Mouse (Mus musculus) midbrain, embryonic 16.5 days (tissue): Measurements from ENCODE around the gene H2-Q6. TPM values are rescaled to one million over a fixed set of nuclear protein-coding genes. Genes with fewer than 3 reads are reported as not detected.
"Not testable (repeated sequence)": the region's sequence is repeated elsewhere in the genome, so short reads cannot be mapped to it uniquely, and the experiment has no call there.

ENCODE experiments used
- ATAC-seq: fragments of 200-750 bp; cut with Nextera tagmentation; 2 replicates; pipeline ENCODE4 v1.8.0; 2017; ENCODE audit warnings: moderate TSS enrichment
- H3K27ac ChIP-seq: fragments of 300-500 bp; sonication (generic); 2 replicates; pipeline ENCODE4 v1.5.1; 2014; ENCODE audit warnings: mild to moderate bottlenecking, low read length, mixed read lengths
- H3K27me3 ChIP-seq: fragments of 300-500 bp; sonication (generic); 2 replicates; pipeline ENCODE4 v1.6.1; 2014; ENCODE audit warnings: low read depth, low read length, mixed read lengths; ENCODE audit not compliant: control insufficient read depth, insufficient read depth
- H3K36me3 ChIP-seq: fragments of 300-500 bp; sonication (generic); 2 replicates; pipeline ENCODE4 v1.6.1; 2014; ENCODE audit warnings: mild to moderate bottlenecking, low read length, moderate library complexity, mixed read lengths; ENCODE audit not compliant: control insufficient read depth, insufficient read depth
- H3K4me1 ChIP-seq: fragments of 300-500 bp; sonication (generic); 2 replicates; pipeline ENCODE4 v1.6.1; 2014; ENCODE audit warnings: mild to moderate bottlenecking, low read length, mixed read lengths; ENCODE audit not compliant: control insufficient read depth, insufficient read depth
- H3K4me2 ChIP-seq: fragments of 300-500 bp; sonication (generic); 2 replicates; pipeline ENCODE4 v1.6.1; 2014; ENCODE audit warnings: mild to moderate bottlenecking, low read length, mixed read lengths
- H3K4me3 ChIP-seq: fragments of 300-500 bp; sonication (generic); 2 replicates; pipeline ENCODE4 v1.5.1; 2014; ENCODE audit warnings: low read depth, mild to moderate bottlenecking, low read length, moderate library complexity, mixed read lengths
- H3K9ac ChIP-seq: fragments of 300-500 bp; sonication (generic); 2 replicates; pipeline ENCODE4 v1.6.1; 2014; ENCODE audit warnings: low read depth, low read length, mixed read lengths
- H3K9me3 ChIP-seq: fragments of 300-500 bp; sonication (generic); replicated peaks from 2 replicates; pipeline ENCODE4 v1.6.1; 2014; ENCODE audit warnings: mild to moderate bottlenecking, low read length, mixed read lengths; ENCODE audit not compliant: control insufficient read depth, poor library complexity, severe bottlenecking
- WGBS: fragments of 180-500 bp; shearing (Covaris S2); extraction: QIAGEN DNeasy Blood & Tissue Kit; methylation state at CpG from one replicate; pipeline ENCODE4 v1.1.7; 2014; 5-methylcytosine and 5-hydroxymethylcytosine counted together
- polyA plus RNA-seq: library from polyadenylated mRNA; unstranded; fragments of >200 nt; fragmentation: Nextera tagmentation; extraction: Ambion mirVana; gene quantifications from 2 replicates; pipeline ENCODE4 v1.2.1, GENCODE M21; 2015

H2-Q6 gene
- polyA plus RNA-seq, 1 experiment from 2014 or later = 1.3 TPM

DNA sequence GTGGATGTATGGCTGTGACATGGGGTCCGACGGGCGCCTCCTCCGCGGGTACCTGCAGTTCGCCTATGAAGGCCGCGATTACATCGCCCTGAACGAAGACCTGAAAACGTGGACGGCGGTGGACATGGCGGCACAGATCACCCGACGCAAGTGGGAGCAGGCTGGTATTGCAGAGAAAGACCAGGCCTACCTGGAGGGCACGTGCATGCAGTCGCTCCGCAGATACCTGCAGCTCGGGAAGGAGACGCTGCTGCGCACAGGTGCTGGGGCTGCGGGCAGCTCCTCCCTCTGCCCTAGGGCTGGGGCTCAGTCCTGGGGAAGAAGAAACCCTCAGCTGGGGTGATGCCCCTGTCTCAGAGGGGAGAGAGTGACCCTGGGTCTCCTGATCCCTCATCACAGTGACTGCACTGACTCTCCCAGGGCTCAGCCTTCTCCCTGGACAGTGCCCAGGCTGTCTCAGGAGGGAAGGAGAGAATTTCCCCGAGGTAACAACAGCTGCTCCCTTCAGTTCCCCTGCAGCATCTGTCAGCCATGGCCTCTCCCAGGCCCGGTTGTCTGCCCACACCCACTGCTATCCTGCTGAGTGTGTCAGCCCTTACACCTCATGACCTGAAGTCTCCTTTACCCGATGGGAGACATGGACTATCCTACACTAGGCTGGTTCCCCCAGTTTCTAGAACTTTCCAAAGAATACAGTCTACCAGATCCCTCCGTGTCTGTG lies 15.4 kb downstream of the H2-Q6 start:
- H3K9me3 ChIP-seq, H3K9ac ChIP-seq, H3K27me3 ChIP-seq, H3K4me3 ChIP-seq, ATAC-seq, H3K27ac ChIP-seq, H3K36me3 ChIP-seq, H3K4me1 ChIP-seq: not testable (repeated sequence)
- 50% methylated on average over 25 of the region's 27 CpGs for whole genome bisulfite sequencing
- H3K4me2 ChIP-seq = 0 out of 2 replicates have a peak overlapping the region, but pooled peaks have one; percentile 16

DNA sequence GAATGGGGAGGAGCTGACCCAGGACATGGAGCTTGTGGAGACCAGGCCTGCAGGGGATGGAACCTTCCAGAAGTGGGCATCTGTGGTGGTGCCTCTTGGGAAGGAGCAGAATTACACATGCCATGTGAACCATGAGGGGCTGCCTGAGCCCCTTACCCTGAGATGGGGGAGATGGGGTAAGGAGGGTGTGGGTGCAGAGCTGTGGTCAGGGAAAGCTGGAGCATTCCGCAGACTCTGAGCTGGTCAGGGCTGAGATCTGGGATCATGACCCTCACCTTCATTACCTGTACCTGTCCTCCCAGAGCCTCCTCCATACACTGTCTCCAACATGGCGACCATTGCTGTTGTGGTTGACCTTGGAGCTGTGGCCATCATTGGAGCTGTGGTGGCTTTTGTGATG lies 17.7 kb downstream of the H2-Q6 start:
- H3K4me2 ChIP-seq, H3K27me3 ChIP-seq, H3K9ac ChIP-seq, H3K4me3 ChIP-seq, ATAC-seq, H3K9me3 ChIP-seq, H3K27ac ChIP-seq, H3K4me1 ChIP-seq, H3K36me3 ChIP-seq: not testable (repeated sequence)
- 90% methylated on average over 2 of the region's 2 CpGs for WGBS

DNA sequence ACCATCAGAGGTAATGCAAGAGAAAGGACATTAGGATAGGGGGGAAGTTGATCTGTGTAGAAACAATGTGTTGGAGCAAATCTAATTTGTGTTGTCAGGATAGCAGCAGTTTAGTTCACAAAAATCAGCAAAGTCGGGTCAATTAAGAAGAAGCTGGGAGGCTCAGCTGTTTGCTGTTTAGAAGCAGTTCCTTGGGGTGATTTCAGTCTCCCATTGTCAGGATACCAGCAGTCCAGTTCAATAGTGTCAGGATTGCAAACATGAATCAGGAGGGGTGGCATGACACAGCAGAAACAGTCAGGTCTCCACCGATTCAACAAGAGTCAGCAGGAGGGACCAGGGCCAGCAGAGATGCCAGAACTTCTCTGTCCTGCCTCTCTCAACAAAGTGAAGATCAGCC lies 19.9 kb downstream of the H2-Q6 start:
- H3K36me3 ChIP-seq, H3K27ac ChIP-seq, H3K4me2 ChIP-seq, H3K27me3 ChIP-seq, H3K9me3 ChIP-seq, H3K4me3 ChIP-seq, H3K9ac ChIP-seq, ATAC-seq, H3K4me1 ChIP-seq: not testable (repeated sequence)
- 96% methylated on average over 2 of the region's 2 CpGs for WGBS

DNA sequence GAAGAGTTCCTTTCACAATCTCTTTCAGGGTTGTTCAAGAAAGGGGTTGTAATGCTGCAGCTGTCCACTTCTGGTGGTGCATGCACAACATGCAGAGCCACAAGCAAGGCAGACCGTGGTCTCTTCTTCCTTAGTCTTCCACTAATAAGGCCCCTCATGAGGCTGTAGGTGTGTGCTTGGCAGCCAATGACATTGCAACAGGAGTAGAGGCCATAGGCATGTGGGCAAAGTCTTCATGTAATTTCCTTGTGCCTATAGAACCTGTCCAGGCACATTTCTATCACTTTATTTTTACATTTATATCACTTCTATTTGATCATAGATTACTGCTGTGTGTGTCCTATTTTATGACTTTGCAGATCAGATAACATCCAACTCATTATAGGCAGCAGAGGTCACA lies 33.6 kb downstream of the H2-Q6 start:
- not testable (repeated sequence) for H3K9ac ChIP-seq, H3K4me1 ChIP-seq, ATAC-seq, H3K4me2 ChIP-seq, H3K4me3 ChIP-seq, H3K27me3 ChIP-seq, H3K9me3 ChIP-seq, H3K27ac ChIP-seq, H3K36me3 ChIP-seq
- WGBS = no CpG with 5 or more reads among the region's 1 CpGs

DNA sequence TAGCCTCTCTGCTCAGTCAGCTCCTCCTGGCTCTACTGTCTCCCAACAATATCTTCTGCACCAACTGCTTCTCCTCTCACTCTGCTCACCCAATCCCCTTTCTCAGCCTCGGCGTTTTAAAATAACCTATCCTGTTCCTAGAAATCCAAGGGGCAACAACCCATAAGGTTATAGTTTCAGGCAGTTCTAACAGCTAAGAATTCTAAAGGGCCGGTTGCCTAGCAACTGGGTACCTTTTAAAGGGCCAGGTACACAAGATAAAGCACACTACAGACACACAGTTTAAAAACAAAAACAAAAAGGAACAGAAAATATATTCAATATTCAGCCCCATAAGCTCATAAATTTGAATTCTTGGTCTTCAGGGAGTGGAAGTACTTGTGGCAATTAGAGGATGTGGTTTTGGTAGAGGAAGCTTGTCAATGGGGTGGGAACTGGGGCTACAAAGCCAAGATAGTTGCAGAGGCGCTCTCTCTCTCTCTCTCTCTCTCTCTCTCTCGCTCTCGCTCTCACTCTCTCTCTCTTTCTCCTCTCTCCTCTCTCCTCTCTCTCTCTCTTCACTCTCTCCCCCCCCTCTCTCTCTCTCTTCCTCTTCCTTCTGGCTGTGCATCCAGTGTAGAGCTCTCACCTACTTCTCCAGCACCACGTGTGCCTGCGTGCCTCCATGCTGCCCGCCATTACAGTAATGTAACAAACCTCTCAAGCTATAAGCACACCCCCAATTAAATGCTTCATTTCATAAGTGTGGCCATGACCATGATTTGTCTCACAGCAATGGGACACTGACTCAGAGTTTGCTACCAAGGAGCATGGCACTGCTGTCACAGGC lies 36.1 kb downstream of the H2-Q6 start:
- H3K4me3 ChIP-seq, H3K27me3 ChIP-seq, H3K9ac ChIP-seq, H3K4me1 ChIP-seq, H3K36me3 ChIP-seq, H3K27ac ChIP-seq, H3K9me3 ChIP-seq, H3K4me2 ChIP-seq: not testable (repeated sequence)
- ATAC-seq = peak; percentile 91
- WGBS = 71% methylated on average over 3 of the region's 9 CpGs

DNA sequence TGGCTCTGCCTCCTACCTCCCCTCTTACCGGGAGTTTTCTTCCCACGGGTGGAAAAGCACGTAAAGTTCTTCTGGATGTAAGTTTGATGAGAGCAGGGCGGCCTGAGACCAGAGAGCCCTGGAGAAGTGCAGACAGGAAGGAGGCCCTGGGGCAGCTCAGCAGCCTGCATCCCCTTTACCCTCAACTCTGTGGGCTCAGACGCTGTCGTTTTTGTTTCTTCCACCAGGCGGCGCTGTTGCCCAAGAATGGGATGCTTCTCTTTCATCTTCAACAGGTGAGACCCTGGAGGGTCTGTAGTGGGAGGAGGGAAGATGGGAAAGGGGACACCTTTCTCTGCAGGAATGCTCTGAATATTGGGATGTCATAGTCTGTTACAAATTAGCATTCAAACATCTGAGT lies 41.0 kb downstream of the H2-Q6 start:
- not testable (repeated sequence) for H3K4me3 ChIP-seq, H3K4me1 ChIP-seq, H3K9me3 ChIP-seq, ATAC-seq, H3K36me3 ChIP-seq, H3K9ac ChIP-seq, H3K4me2 ChIP-seq, H3K27ac ChIP-seq
- 8% methylated on average over 8 of the region's 8 CpGs for WGBS
- peaks cover 17% of the 10 kb centered on the region for H3K27me3 ChIP-seq

DNA sequence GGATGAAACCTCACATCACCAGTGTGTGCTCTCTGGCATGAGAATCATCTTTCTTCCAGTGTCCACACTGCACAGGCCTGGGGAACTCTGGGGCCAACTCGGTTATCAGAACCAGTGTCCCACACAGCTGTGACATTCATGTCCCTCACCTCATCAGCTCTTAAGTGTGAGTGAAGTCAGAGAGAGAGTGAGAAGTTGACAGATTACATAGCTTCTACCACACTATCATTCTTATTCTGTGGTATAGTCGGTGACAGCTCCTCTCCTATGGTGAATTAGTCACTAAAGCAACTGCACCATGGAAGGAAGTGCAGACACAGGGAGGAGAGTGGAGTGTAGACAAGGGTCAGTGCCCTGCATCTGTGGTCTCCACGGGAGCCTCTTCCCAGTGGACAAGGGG lies 44.3 kb downstream of the H2-Q6 start:
- not testable (repeated sequence) for H3K4me2 ChIP-seq, H3K9me3 ChIP-seq, H3K36me3 ChIP-seq, H3K4me3 ChIP-seq, ATAC-seq, H3K4me1 ChIP-seq, H3K9ac ChIP-seq, H3K27ac ChIP-seq
- WGBS = 66% methylated on average over 3 of the region's 3 CpGs
- H3K27me3 ChIP-seq = peaks cover 19% of the 10 kb centered on the region

DNA sequence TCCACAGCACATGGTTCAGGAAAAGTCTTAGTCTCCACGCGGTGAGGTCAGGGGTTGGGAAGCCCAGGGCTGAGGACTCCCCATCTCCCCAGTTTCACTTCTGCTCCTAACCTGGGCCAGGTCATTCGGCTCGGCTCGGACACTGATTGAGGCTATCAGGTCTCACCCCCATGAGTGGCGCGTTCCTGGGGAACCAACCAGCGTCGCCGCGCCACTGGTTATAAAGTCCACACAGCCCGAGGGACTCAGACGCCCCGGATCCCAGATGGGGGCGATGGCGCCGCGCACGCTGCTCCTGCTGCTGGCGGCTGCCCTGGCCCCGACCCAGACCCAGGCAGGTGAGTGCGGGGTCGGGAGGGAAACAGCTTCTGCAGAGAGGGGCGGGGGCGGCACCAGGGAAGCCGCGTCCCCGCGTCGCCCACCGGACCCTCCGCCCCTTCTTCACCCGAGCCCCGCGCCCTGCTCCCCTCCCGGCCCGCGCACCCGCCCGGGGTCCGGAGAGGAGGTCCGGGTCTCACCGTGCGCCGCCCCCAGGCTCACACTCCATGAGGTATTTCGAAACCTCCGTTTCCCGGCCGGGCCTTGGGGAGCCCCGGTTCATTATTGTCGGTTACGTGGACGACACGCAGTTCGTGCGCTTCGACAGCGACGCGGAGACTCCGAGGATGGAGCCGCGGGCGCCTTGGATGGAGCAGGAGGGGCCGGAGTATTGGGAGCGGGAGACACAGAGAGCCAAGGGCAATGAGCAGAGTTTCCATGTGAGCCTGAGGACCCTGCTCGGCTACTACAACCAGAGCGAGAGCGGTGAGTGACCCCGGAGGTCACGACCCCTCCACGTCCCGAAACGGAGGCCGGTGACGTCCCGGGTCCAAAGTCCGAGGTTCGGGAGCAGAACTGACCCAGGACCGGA lies 45.4 kb downstream of the H2-Q6 start, which contains the start of gene H2-Q10:
Gene H2-Q10, plus strand, starts transcription at position 248 of the 910 bp plus-strand sequence.
- WGBS = 1% methylated on average over 73 of the region's 80 CpGs
- Histone ChIP-seq H3K4me1 (peaks cover 8% of the 10 kb centered on the region; the same call in 1 of the 2 replicates), H3K9me3 (no peaks in the 10 kb centered on the region), H3K9ac (peak within 1 kb of the TSS; percentile 46; the same call in 1 of the 2 replicates), H3K27ac (no peak within 1 kb of the TSS), H3K4me2 (peak within 1 kb of the TSS; percentile 59), H3K27me3 (peaks cover 19% of the 10 kb centered on the region), H3K36me3 (no peaks in the 10 kb centered on the region), H3K4me3 (peak within 1 kb of the TSS; percentile 40)
- ATAC-seq = no peak
